In the genomic region with DNA sequence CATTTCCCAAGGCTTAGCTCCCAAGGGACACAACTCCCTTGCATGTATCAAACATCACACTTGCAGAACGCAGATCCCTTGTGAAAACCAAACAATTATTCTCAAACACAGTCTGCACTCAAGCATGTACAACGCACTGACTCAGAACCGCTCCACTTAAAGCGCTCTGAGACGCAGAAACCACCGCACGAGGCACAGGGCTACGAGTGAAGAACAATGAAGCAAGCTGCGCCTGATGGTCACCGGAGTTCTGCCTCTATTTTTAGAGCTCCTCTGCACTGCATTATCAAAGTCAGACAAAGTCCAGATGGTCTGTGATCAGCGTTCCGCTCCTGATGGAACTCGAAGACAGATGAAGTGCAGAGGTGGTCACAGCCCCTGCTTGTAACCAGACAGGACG, we compare ENCODE assay signal across 9 mouse cellular contexts. TPM values are rescaled to one million over a fixed set of nuclear protein-coding genes. Genes with fewer than 3 reads are reported as not detected.
A peak's percentile ranks its signal among the peaks of the same experiment; 100 is the strongest.
DNase-seq lines count a peak whose midpoint lies in the region; ATAC-seq and TF ChIP-seq lines count a peak whose summit lies in the region.
"Had no signal": no experiment of that assay in that cellular context is flagged by ENCODE, and none has a peak within 500 bp of the region (broad histone marks: within the 10 kb centered on the region; RNA-seq: fewer than 3 reads in every experiment).

No protein-coding gene starts in this region.

- DNase-seq in heart, adult 11 months = peak; percentile 96
- DNase-seq in heart, postnatal 25 days (ENCODE audit: low spot score) = no peak
- no peak for DNase-seq in testis, postnatal 14 days (ENCODE audit: low spot score)
- DNase-seq in layer of hippocampus, adult 11-12 months (ENCODE audit: low spot score) = no peak

- no peak for TF ChIP-seq POLR2A in cortical plate, adult 2 months (IDR thresholded peaks at IDR 0.05; ENCODE audit: extremely low read depth, insufficient read depth, low read length)

- 6% methylated on average over 14 of the region's 14 CpGs for WGBS in heart, embryonic 14.5 days
- WGBS in midbrain, embryonic 13.5 days = 45% methylated on average over 14 of the region's 14 CpGs

- peaks cover 10% of the 10 kb centered on the region; the same call in 1 of the 2 replicates for H3K36me3 ChIP-seq in heart, embryonic 14.5 days (ENCODE audit: control insufficient read depth, insufficient read depth, low read length)
- no peaks in the 10 kb centered on the region; the same call in 1 of the 2 replicates for H3K36me3 ChIP-seq in midbrain, embryonic 13.5 days
- H3K36me3 ChIP-seq: liver, embryonic 15.5 days had no signal

- peak overlapping the region; percentile 64 for H3K4me2 ChIP-seq in heart, embryonic 14.5 days (ENCODE audit: low read length)
- peak overlapping the region; percentile 46 for H3K4me2 ChIP-seq in midbrain, embryonic 13.5 days (replicated peaks)
- H3K4me2 ChIP-seq: liver, embryonic 15.5 days had no signal

- no peaks in the 10 kb centered on the region for H3K4me1 ChIP-seq in cortical plate, adult 2 months (ENCODE audit: control insufficient read depth, insufficient read depth, low read length)
- peaks cover 9 to 29% of the 10 kb centered on the region in 2 experiments for H3K4me1 ChIP-seq in heart, embryonic 14.5 days (ENCODE audit: control insufficient read depth in 2 of 2, insufficient read depth in 2 of 2, low read length in 2 of 2)
- peaks cover 3% of the 10 kb centered on the region; the same call in 1 of the 2 replicates for H3K4me1 ChIP-seq in midbrain, embryonic 13.5 days (replicated peaks)
- H3K4me1 ChIP-seq: liver, embryonic 15.5 days had no signal

- H3K27ac ChIP-seq in cortical plate, adult 2 months (ENCODE audit: insufficient read depth, low read length) = no peak overlapping the region
- peak overlapping the region; percentile 98 to 100 for H3K27ac ChIP-seq in heart, embryonic 14.5 days (replicated peaks in 1 of 2; ENCODE audit: control insufficient read depth in 1 of 2, insufficient read depth in 1 of 2, low read depth in 2 of 2, low read length in 2 of 2)
- H3K27ac ChIP-seq in midbrain, embryonic 13.5 days = no peak overlapping the region
- H3K27ac ChIP-seq: liver, embryonic 15.5 days had no signal

- no peaks in the 10 kb centered on the region for H3K27me3 ChIP-seq in heart, embryonic 14.5 days (ENCODE audit: control insufficient read depth, insufficient read depth, low read length)
- no peaks in the 10 kb centered on the region for H3K27me3 ChIP-seq in midbrain, embryonic 13.5 days
- H3K27me3 ChIP-seq: liver, embryonic 15.5 days had no signal

- ATAC-seq in heart, embryonic 14.5 days (ENCODE audit: insufficient number of reproducible peaks, insufficient read depth, low FRiP score, low read depth) = peak; percentile 89
- ATAC-seq in midbrain, embryonic 13.5 days = peak; percentile 72; the same call in 1 of the 2 replicates
- ATAC-seq in cerebellum, adult (ENCODE audit: insufficient number of reproducible peaks, low FRiP score, low TSS enrichment) = no peak

- intact Hi-C loops in heart, postnatal 25 days (cut with DNase I) = no loop called here

- TF ChIP-seq CTCF in cortical plate, adult 2 months (IDR thresholded peaks at IDR 0.05; ENCODE audit: extremely low read depth, insufficient read depth, low read length) = no peak

- no peaks in the 10 kb centered on the region for H3K9me3 ChIP-seq in heart, embryonic 14.5 days (ENCODE audit: control insufficient read depth, low read length)
- no peaks in the 10 kb centered on the region for H3K9me3 ChIP-seq in midbrain, embryonic 13.5 days
- H3K9me3 ChIP-seq: liver, embryonic 15.5 days had no signal

- H3K9ac ChIP-seq in heart, embryonic 14.5 days (ENCODE audit: low read length) = peak overlapping the region; percentile 72
- 0 out of 2 replicates have a peak overlapping the region, but pooled peaks have one; percentile 15 for H3K9ac ChIP-seq in midbrain, embryonic 13.5 days (replicated peaks)
- H3K9ac ChIP-seq: liver, embryonic 15.5 days had no signal

- H3K4me3 ChIP-seq in cortical plate, adult 2 months (ENCODE audit: insufficient read depth, low read length) = peak overlapping the region; percentile 4; the same call in 1 of the 2 replicates
- peak overlapping the region; percentile 8 to 16; a peak in 1 of 4 replicates for H3K4me3 ChIP-seq in heart, embryonic 14.5 days (ENCODE audit: control insufficient read depth in 1 of 2, insufficient read depth in 1 of 2, low read depth in 1 of 2, low read length in 2 of 2)
- peak overlapping the region; percentile 23 for H3K4me3 ChIP-seq in midbrain, embryonic 13.5 days (replicated peaks)
- H3K4me3 ChIP-seq: liver, embryonic 15.5 days had no signal

RNA-seq across cellular contexts. Expression of a gene that starts 50.4 kb away (rescaled TPM):
- total RNA-seq in heart, postnatal 25 days (2021) = 10 to 100 TPM; 69.7 to 74.9 TPM
- 0.63 and 1.0 TPM in 2 replicates for polyA plus RNA-seq in cortical plate, adult 2 months (2012; rRNA removed)
- polyA plus RNA-seq in heart, embryonic 14.5 days (2014; fragmentation: Nextera tagmentation; extraction: Ambion mirVana) = 68.2 and 76.9 TPM in 2 replicates
- 4.2 and 4.5 TPM in 2 replicates for polyA plus RNA-seq in midbrain, embryonic 13.5 days (2015; fragmentation: Nextera tagmentation; extraction: Ambion mirVana)

Comparison
In these comparisons a context has a peak if more than half of its experiments do, and no peak if none do; other contexts are left out.
1. H3K27ac ChIP-seq: peak in heart, embryonic 14.5 days (2 of 2); none in cortical plate, adult 2 months (single experiment) and midbrain, embryonic 13.5 days (single experiment).
2. RNA of a gene that starts 50.4 kb away (polyA plus RNA-seq): 68.2 to 76.9 TPM in heart, embryonic 14.5 days; 4.2 to 4.5 TPM in midbrain, embryonic 13.5 days and 0.63 to 1.0 TPM in cortical plate, adult 2 months; every median in the first group is over 10 times any median in the second.
3. Peak in every context shown above with its lines, with median percentiles within 50 percentile points of each other: H3K4me3 ChIP-seq.